Mouse (Mus musculus) midbrain, postnatal 0 days (tissue): ENCODE measurements around the gene 2810006K23Rik. TPM values are rescaled to one million over a fixed set of nuclear protein-coding genes. Genes with fewer than 3 reads are reported as not detected.
A peak's percentile ranks its signal among the peaks of the same experiment; 100 is the strongest.

ENCODE experiments used
- ATAC-seq: fragments of 200-750 bp; cut with Nextera tagmentation; 2 replicates; pipeline ENCODE4 v1.8.0; 2017; ENCODE audit warnings: moderate number of reproducible peaks, mild to moderate bottlenecking, moderate TSS enrichment, moderate library complexity; ENCODE audit not compliant: low FRiP score
- DNase-seq: peaks from one replicate; pipeline ENCODE4 v3.0.0-alpha.2; 2015; ENCODE audit warnings: low spot score
- H3K27ac ChIP-seq: fragments of 300-500 bp; sonication (generic); 2 replicates; pipeline ENCODE4 v1.5.1; 2014; ENCODE audit warnings: low read depth, mild to moderate bottlenecking, low read length, mixed read lengths
- H3K27me3 ChIP-seq: fragments of 300-500 bp; sonication (generic); 2 replicates; pipeline ENCODE4 v1.6.1; 2014; ENCODE audit warnings: low read length, control low read depth, mixed read lengths; ENCODE audit not compliant: insufficient read depth
- H3K36me3 ChIP-seq: fragments of 300-500 bp; sonication (generic); 2 replicates; pipeline ENCODE4 v1.6.1; 2014; ENCODE audit warnings: low read length, control low read depth, mixed read lengths; ENCODE audit not compliant: insufficient read depth
- H3K4me1 ChIP-seq: fragments of 300-500 bp; sonication (generic); 2 replicates; pipeline ENCODE4 v1.6.1; 2014; ENCODE audit warnings: mild to moderate bottlenecking, control low read depth, antibody characterized with exemption, low read length, mixed read lengths; ENCODE audit not compliant: insufficient read depth
- H3K4me2 ChIP-seq: fragments of 300-500 bp; sonication (generic); 2 replicates; pipeline ENCODE4 v1.6.1; 2014; ENCODE audit warnings: low read depth, mild to moderate bottlenecking, low read length, mixed read lengths; ENCODE audit not compliant: poor library complexity, severe bottlenecking
- H3K4me3 ChIP-seq: fragments of 300-500 bp; sonication (generic); 2 replicates; pipeline ENCODE4 v1.5.1; 2014; ENCODE audit warnings: low read depth, mild to moderate bottlenecking, low read length, moderate library complexity
- H3K9ac ChIP-seq: fragments of 300-500 bp; sonication (generic); replicated peaks from 2 replicates; pipeline ENCODE4 v1.6.1; 2014; ENCODE audit warnings: mild to moderate bottlenecking, low read length, moderate library complexity, mixed read lengths; ENCODE audit not compliant: poor library complexity, severe bottlenecking
- H3K9me3 ChIP-seq: fragments of 300-500 bp; sonication (generic); 2 replicates; pipeline ENCODE4 v1.6.1; 2016; ENCODE audit warnings: low read length, control low read depth
- CTCF ChIP-seq: IDR thresholded peaks from 2 replicates; pipeline ENCODE4 v1.5.1; 2016; ENCODE audit warnings: antibody characterized with exemption, mild to moderate bottlenecking
- WGBS: fragments of 180-500 bp; shearing (Covaris S2); extraction: QIAGEN DNeasy Blood & Tissue Kit; methylation state at CpG from one replicate; pipeline ENCODE4 v1.1.7; 2014; 5-methylcytosine and 5-hydroxymethylcytosine counted together
- polyA plus RNA-seq: library from polyadenylated mRNA; unstranded; fragments of >200 nt; fragmentation: Nextera tagmentation; extraction: Ambion mirVana; gene quantifications from 2 replicates; pipeline ENCODE4 v1.2.1, GENCODE M21; 2015
- total RNA-seq: library from RNA; depleted of rRNA; stranded (reverse); fragments of >200 nt; gene quantifications from 2 replicates; pipeline ENCODE4 v1.2.3, GENCODE M21; 2014; rRNA removed

Gene 2810006K23Rik
- total and polyA plus RNA-seq, 2 experiments from 2014 or later, result 7.8 to 9.0 TPM

DNA sequence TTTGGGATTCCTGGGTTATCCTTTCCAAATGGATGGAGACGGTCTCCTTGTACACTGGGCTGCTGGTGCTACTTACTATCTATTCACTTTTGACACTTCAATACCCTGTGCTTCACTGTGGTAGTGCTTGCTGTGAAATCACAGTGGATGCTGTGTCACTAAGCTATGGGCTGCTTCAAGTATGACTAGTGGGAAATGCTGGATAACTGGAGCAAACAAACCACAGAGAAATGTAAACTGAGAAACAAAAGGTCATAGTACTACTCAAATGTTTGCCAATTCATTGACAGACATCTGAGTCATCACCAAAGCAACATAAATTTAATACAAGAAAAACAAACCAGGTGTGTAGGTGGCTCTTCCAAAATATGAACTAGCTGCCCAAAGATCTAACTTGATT, 48.5 kb downstream of the 2810006K23Rik start:
- no peaks in the 10 kb centered on the region for H3K27me3 ChIP-seq
- H3K4me2 ChIP-seq, result no peak overlapping the region
- H3K4me1 ChIP-seq, result no peaks in the 10 kb centered on the region
- ATAC-seq (no peak), DNase-seq (no peak)
- no peak for TF ChIP-seq CTCF
- H3K4me3 ChIP-seq, result no peak overlapping the region
- H3K27ac ChIP-seq, result no peak overlapping the region
- WGBS, result 85% methylated on average over 1 of the region's 1 CpGs
- H3K36me3 ChIP-seq, result peaks cover 57% of the 10 kb centered on the region
- no peak overlapping the region for H3K9ac ChIP-seq
- H3K9me3 ChIP-seq, result no peaks in the 10 kb centered on the region

DNA sequence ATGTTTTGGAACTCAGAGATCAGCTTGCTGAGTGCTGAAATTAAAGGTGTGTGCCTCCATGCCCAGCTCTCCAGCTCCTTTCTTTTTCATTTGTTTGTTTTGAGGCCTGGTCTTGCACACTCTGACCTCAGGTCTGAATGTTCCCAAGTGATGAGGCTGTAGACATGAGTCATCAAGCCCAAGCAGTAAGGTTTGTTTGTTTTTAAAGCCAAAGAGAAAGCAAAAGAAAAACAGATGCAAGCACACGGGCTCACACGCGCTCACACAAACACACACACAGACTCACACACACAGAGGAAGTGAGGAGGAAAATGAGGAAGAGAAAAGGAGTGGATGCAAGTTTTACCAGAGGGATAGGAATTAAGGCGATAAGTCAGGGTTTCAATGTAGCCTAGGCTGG, 49.3 kb downstream of the 2810006K23Rik start:
- Histone ChIP-seq H3K9ac (no peak overlapping the region), H3K27ac (no peak overlapping the region), H3K4me1 (no peaks in the 10 kb centered on the region), H3K27me3 (no peaks in the 10 kb centered on the region), H3K4me2 (no peak overlapping the region), H3K9me3 (no peaks in the 10 kb centered on the region), H3K4me3 (no peak overlapping the region), H3K36me3 (peaks cover 57% of the 10 kb centered on the region)
- TF ChIP-seq CTCF, result no peak
- DNase-seq (no peak), ATAC-seq (no peak)
- 89% methylated on average over 4 of the region's 4 CpGs for WGBS

DNA sequence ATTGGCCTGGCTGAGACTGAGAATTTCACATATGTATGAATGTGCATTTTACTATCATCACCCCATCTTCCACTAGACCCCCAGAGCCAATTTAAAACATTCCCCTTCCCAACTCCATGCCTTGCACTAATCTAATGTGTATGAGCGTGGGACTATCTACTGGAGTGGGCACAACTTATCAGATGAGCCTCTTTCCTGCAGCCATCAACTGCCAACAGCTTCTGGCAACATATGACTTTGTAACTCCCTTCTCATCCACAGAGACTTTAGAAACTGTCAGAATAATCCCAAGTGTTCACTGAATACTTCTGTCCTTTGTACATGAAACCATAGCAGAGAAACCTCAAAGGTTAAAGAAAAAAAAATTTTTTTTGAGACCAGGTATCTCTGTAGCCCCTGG, 52.2 kb downstream of the 2810006K23Rik start:
- Histone ChIP-seq H3K4me2 (no peak overlapping the region), H3K36me3 (peaks cover 57% of the 10 kb centered on the region), H3K27ac (no peak overlapping the region), H3K27me3 (no peaks in the 10 kb centered on the region), H3K9ac (no peak overlapping the region), H3K4me1 (no peaks in the 10 kb centered on the region), H3K4me3 (no peak overlapping the region), H3K9me3 (no peaks in the 10 kb centered on the region)
- ATAC-seq (no peak), DNase-seq (no peak)
- TF ChIP-seq CTCF, result no peak
- WGBS, result 98% methylated on average over 1 of the region's 1 CpGs

DNA sequence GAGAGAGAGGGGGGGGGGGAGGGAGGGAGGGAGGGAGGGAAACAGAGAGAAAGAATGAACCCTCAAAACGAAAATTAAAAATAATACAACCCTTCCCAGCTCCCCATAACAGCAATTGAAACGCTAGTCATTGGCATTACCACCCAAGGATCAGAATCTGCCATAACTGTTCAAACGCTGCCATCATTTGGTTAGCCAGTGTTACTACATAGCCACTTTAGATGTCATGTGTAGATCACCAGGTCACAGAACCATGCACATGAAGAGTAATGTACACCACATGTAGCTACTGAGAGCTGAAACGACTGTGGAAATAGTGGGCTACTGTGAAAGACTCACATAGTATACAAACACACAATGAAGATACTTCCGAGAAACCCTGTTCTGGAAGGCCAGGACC, 60.0 kb downstream of the 2810006K23Rik start:
- no peak overlapping the region for H3K4me3 ChIP-seq
- WGBS, result 72% methylated on average over 5 of the region's 5 CpGs
- peak; percentile 51 for DNase-seq

More for the DNA sequence above, 60.0 kb downstream of the 2810006K23Rik start:
- Histone ChIP-seq H3K27ac (no peak overlapping the region), H3K36me3 (peaks cover 59% of the 10 kb centered on the region), H3K4me1 (no peaks in the 10 kb centered on the region), H3K4me2 (no peak overlapping the region), H3K9me3 (no peaks in the 10 kb centered on the region), H3K9ac (no peak overlapping the region), H3K27me3 (no peaks in the 10 kb centered on the region)
- ATAC-seq, result no peak
- TF ChIP-seq CTCF, result peak; percentile 61

Other genes starting within 250 kb of the 2810006K23Rik start
- gene Abcb9, start 232.3 kb upstream of the 2810006K23Rik start, total RNA-seq, result 41.7 and 42.1 TPM in 2 replicates
- 29.6 and 30.1 TPM in 2 replicates for gene Abcb9, start 232.3 kb upstream of the 2810006K23Rik start, polyA plus RNA-seq
- 54.5 and 70.4 TPM in 2 replicates for gene Ogfod2, start 215.8 kb upstream of the 2810006K23Rik start, total RNA-seq
- 36.2 and 39.5 TPM in 2 replicates for gene Ogfod2, start 215.8 kb upstream of the 2810006K23Rik start, polyA plus RNA-seq
- 40.8 and 47.3 TPM in 2 replicates for gene Arl6ip4, start 212.0 kb upstream of the 2810006K23Rik start, total RNA-seq
- 120 and 124 TPM in 2 replicates for gene Arl6ip4, start 212.0 kb upstream of the 2810006K23Rik start, polyA plus RNA-seq
- gene Pitpnm2, start 78.3 kb upstream of the 2810006K23Rik start, total RNA-seq, result 48.1 and 66.2 TPM in 2 replicates
- gene Pitpnm2, start 78.3 kb upstream of the 2810006K23Rik start, polyA plus RNA-seq, result 8.6 and 10.1 TPM in 2 replicates
- 19.0 and 41.0 TPM in 2 replicates for gene Mphosph9, start 117 bp upstream of the 2810006K23Rik start, total RNA-seq
- gene Mphosph9, start 117 bp upstream of the 2810006K23Rik start, polyA plus RNA-seq, result 6.6 and 9.6 TPM in 2 replicates
- 104 and 164 TPM in 2 replicates for gene Cdk2ap1, start 35.0 kb downstream of the 2810006K23Rik start, total RNA-seq
- gene Cdk2ap1, start 35.0 kb downstream of the 2810006K23Rik start, polyA plus RNA-seq, result 65.0 and 65.2 TPM in 2 replicates
- 41.0 and 54.5 TPM in 2 replicates for gene Sbno1, start 97.9 kb downstream of the 2810006K23Rik start, total RNA-seq
- gene Sbno1, start 97.9 kb downstream of the 2810006K23Rik start, polyA plus RNA-seq, result 68.9 and 80.4 TPM in 2 replicates
- gene Kmt5a, start 111.8 kb downstream of the 2810006K23Rik start, total RNA-seq, result 27.4 and 39.0 TPM in 2 replicates
- gene Kmt5a, start 111.8 kb downstream of the 2810006K23Rik start, polyA plus RNA-seq, result 13.3 and 15.3 TPM in 2 replicates
- gene Rilpl2, start 150.3 kb downstream of the 2810006K23Rik start, total RNA-seq, result 32.3 and 38.6 TPM in 2 replicates
- 33.8 and 34.3 TPM in 2 replicates for gene Rilpl2, start 150.3 kb downstream of the 2810006K23Rik start, polyA plus RNA-seq
- 5.2 and 10.7 TPM in 2 replicates for gene Snrnp35, start 155.0 kb downstream of the 2810006K23Rik start, total RNA-seq
- 10.1 and 13.0 TPM in 2 replicates for gene Snrnp35, start 155.0 kb downstream of the 2810006K23Rik start, polyA plus RNA-seq
- 14.8 and 14.9 TPM in 2 replicates for gene Rilpl1, start 203.3 kb downstream of the 2810006K23Rik start, total RNA-seq
- 11.2 and 11.9 TPM in 2 replicates for gene Rilpl1, start 203.3 kb downstream of the 2810006K23Rik start, polyA plus RNA-seq
- gene Tmed2, start 212.6 kb downstream of the 2810006K23Rik start, total RNA-seq, result 228 and 273 TPM in 2 replicates
- gene Tmed2, start 212.6 kb downstream of the 2810006K23Rik start, polyA plus RNA-seq, result 313 and 326 TPM in 2 replicates
- gene Ddx55, start 224.8 kb downstream of the 2810006K23Rik start, total RNA-seq, result 14.9 and 20.5 TPM in 2 replicates
- 21.9 and 26.9 TPM in 2 replicates for gene Ddx55, start 224.8 kb downstream of the 2810006K23Rik start, polyA plus RNA-seq